Mouse (Mus musculus) spleen, adult 2 months (tissue): ENCODE measurements around the gene Ndufa4l2. TPM values are rescaled to one million over a fixed set of nuclear protein-coding genes. Genes with fewer than 3 reads are reported as not detected.

Experiments used
- DNase-seq, 2 experiments: peaks; one replicate each; pipeline versions ENCODE4 v3.0.0 to v3.0.0-alpha.2; 2012 to 2021; ENCODE audit warnings: low spot score in 2 of 2, low read depth in 1 of 2
- H3K27ac ChIP-seq: fragments of 200-500 bp; 2 replicates; pipeline ENCODE4 v1.5.1; 2012; ENCODE audit warnings: low read length, inconsistent platforms; ENCODE audit not compliant: insufficient read depth
- H3K27me3 ChIP-seq: fragments of 200-500 bp; 2 replicates; pipeline ENCODE4 v1.6.1; 2012; ENCODE audit warnings: mild to moderate bottlenecking, moderate library complexity, low read length, inconsistent platforms; ENCODE audit not compliant: control insufficient read depth, insufficient read depth
- H3K36me3 ChIP-seq: fragments of 200-500 bp; 2 replicates; pipeline ENCODE4 v1.6.1; 2012; ENCODE audit warnings: mild to moderate bottlenecking, low read length, inconsistent platforms; ENCODE audit not compliant: control insufficient read depth, insufficient read depth
- H3K4me1 ChIP-seq: fragments of 200-500 bp; 2 replicates; pipeline ENCODE4 v1.6.1; 2011; ENCODE audit warnings: inconsistent platforms; ENCODE audit not compliant: control insufficient read depth, insufficient read depth, insufficient read length
- H3K4me3 ChIP-seq: fragments of 200-500 bp; 2 replicates; pipeline ENCODE4 v1.5.1; 2011; ENCODE audit warnings: mild to moderate bottlenecking, inconsistent platforms; ENCODE audit not compliant: insufficient read depth, insufficient read length; ENCODE audit errors: extremely low read depth
- CTCF ChIP-seq: fragments of 200-500 bp; IDR thresholded peaks from 2 replicates; pipeline ENCODE4 v1.5.1; 2011; ENCODE audit warnings: mild to moderate bottlenecking, inconsistent platforms; ENCODE audit not compliant: insufficient read depth, insufficient read length, insufficient replicate concordance; ENCODE audit errors: extremely low read depth
- POLR2A ChIP-seq: fragments of 200-500 bp; IDR thresholded peaks from 2 replicates; pipeline ENCODE4 v1.6.1; 2011; ENCODE audit warnings: low read depth, low read length, inconsistent platforms
- WGBS: fragments of 180-500 bp; shearing (Covaris S2); methylation state at CpG from one replicate; pipeline ENCODE4 v1.1.7; 2018; 5-methylcytosine and 5-hydroxymethylcytosine counted together
- polyA plus RNA-seq: library from polyadenylated mRNA; depleted of rRNA; stranded (reverse); fragments of >200 nt; gene quantifications from 2 replicates; pipeline ENCODE4 v1.2.3, GENCODE M21; 2012

Gene Ndufa4l2
- polyA plus RNA-seq, 1 experiment: 6.9 TPM

GRCm38 (mm10) chr10:127546505-127546904, 31.7 kb downstream of the Ndufa4l2 start:
- H3K27me3 ChIP-seq: no peaks in the 10 kb centered on the region
- no peak for TF ChIP-seq CTCF
- no peak for TF ChIP-seq POLR2A
- no peak overlapping the region for H3K4me3 ChIP-seq
- 88% methylated on average over 7 of the region's 7 CpGs for WGBS
- DNase-seq: no peak
- no peak overlapping the region for H3K27ac ChIP-seq
- H3K4me1 ChIP-seq: no peaks in the 10 kb centered on the region
- no peaks in the 10 kb centered on the region for H3K36me3 ChIP-seq

GRCm38 (mm10) chr10:127548236-127548635, 33.5 kb downstream of the Ndufa4l2 start:
- H3K4me3 ChIP-seq: no peak overlapping the region
- 95% methylated on average over 15 of the region's 15 CpGs for WGBS
- no peak for DNase-seq
- no peaks in the 10 kb centered on the region for H3K36me3 ChIP-seq
- no peak for TF ChIP-seq CTCF
- no peak for TF ChIP-seq POLR2A
- no peak overlapping the region for H3K27ac ChIP-seq
- no peaks in the 10 kb centered on the region for H3K4me1 ChIP-seq
- no peaks in the 10 kb centered on the region for H3K27me3 ChIP-seq

GRCm38 (mm10) chr10:127549892-127550291, 35.1 kb downstream of the Ndufa4l2 start:
- Histone ChIP-seq H3K4me3 (no peak overlapping the region), H3K27ac (no peak overlapping the region), H3K4me1 (no peaks in the 10 kb centered on the region), H3K27me3 (no peaks in the 10 kb centered on the region), H3K36me3 (no peaks in the 10 kb centered on the region)
- DNase-seq: no peak
- 94% methylated on average over 17 of the region's 17 CpGs for WGBS
- TF ChIP-seq CTCF: no peak
- TF ChIP-seq POLR2A: no peak

GRCm38 (mm10) chr10:127555703-127556102, 40.9 kb downstream of the Ndufa4l2 start:
- DNase-seq: no peak
- Histone ChIP-seq H3K4me3 (no peak overlapping the region), H3K36me3 (no peaks in the 10 kb centered on the region), H3K4me1 (no peaks in the 10 kb centered on the region), H3K27ac (no peak overlapping the region), H3K27me3 (no peaks in the 10 kb centered on the region)
- TF ChIP-seq POLR2A: no peak
- peak; percentile 56; the same call in 1 of the 2 replicates for TF ChIP-seq CTCF
- WGBS: 92% methylated on average over 18 of the region's 18 CpGs

GRCm38 (mm10) chr10:127557397-127557796, 42.6 kb downstream of the Ndufa4l2 start:
- TF ChIP-seq CTCF: no peak
- TF ChIP-seq POLR2A: no peak
- no peak for DNase-seq
- Histone ChIP-seq H3K27me3 (no peaks in the 10 kb centered on the region), H3K36me3 (no peaks in the 10 kb centered on the region), H3K4me1 (no peaks in the 10 kb centered on the region), H3K27ac (no peak overlapping the region), H3K4me3 (no peak overlapping the region)
- WGBS: 89% methylated on average over 13 of the region's 13 CpGs

- H3K4me3 ChIP-seq: no peak overlapping the region
- no peaks in the 10 kb centered on the region for H3K27me3 ChIP-seq
- H3K27ac ChIP-seq: no peak overlapping the region
- H3K36me3 ChIP-seq: no peaks in the 10 kb centered on the region
- no peak for DNase-seq
- H3K4me1 ChIP-seq: no peaks in the 10 kb centered on the region
- TF ChIP-seq CTCF (no peak), POLR2A (no peak)
Measured at GRCm38 (mm10) chr10:127561145-127561544, 46.4 kb downstream of the Ndufa4l2 start.

- no peaks in the 10 kb centered on the region for H3K27me3 ChIP-seq
- 13% methylated on average over 8 of the region's 8 CpGs for WGBS
- H3K27ac ChIP-seq: no peak overlapping the region
- no peaks in the 10 kb centered on the region for H3K36me3 ChIP-seq
- no peak overlapping the region for H3K4me3 ChIP-seq
- DNase-seq: no peak
- no peak for TF ChIP-seq POLR2A
- TF ChIP-seq CTCF: no peak
- H3K4me1 ChIP-seq: no peaks in the 10 kb centered on the region
Measured at GRCm38 (mm10) chr10:127563840-127564239, 49.1 kb downstream of the Ndufa4l2 start.
